Mouse (Mus musculus) v-Abl transformed pro-B cells (cell line): ENCODE measurements around the gene Tspan5.

Source experiments
- in situ Hi-C, 2 experiments: fragments of 400-800 bp; cut with MboI; formaldehyde crosslinking; loops; one replicate each; pipeline ENCODE4 v1.15.1; 2025; ENCODE audit not compliant: unreplicated experiment in 2 of 2

Gene Tspan5

GRCm38 (mm10) chr3:138906112-138906880 lies 164.3 kb downstream of the Tspan5 start:
- in situ Hi-C loops = loop anchor here (5.0 to 25.0 kb wide), 5 partner anchors 264 to 669 kb away; no protein-coding TSS in a partner anchor

GRCm38 (mm10) chr3:138909313-138909712 lies 167.3 kb downstream of the Tspan5 start:
- in situ Hi-C loops = loop anchor here (5.0 to 25.0 kb wide), 5 partner anchors 267 to 672 kb away; no protein-coding TSS in a partner anchor

- in situ Hi-C loops = loop anchor here (25.0 kb wide), 3 partner anchors 325 to 675 kb away; no protein-coding TSS in a partner anchor
Measured at GRCm38 (mm10) chr3:138912504-138912903, 170.5 kb downstream of the Tspan5 start.

DNA sequence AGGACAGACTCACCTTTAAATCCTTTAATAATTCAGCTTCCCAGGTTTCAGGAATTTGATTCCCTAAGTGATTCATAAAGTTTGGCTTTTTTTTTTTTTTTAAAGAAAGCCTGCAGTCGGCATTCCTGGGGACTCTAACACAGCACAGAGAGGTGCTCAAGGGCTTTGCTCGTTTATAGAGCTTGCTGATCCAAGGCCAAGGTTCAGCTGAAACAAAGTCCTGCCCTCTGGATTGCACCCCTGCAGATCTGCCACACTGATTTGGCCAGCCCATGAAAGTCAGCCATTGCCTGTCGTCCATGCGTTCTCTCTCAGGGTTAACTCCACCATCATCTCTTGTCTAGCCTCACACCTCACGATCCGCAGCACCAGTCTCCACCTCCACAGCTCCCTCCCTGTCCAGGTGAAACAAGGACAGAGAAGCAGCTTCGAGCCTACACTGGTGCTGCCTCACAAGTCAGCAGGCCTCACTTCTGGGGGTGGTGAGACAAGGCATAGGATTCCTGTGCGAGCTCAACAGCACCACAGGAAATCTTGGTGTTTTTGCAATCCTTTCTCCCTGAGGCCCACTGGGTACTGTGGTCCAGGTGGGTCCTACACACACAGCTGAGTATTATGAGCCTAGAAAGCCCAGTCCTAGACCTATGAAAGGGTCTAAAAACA lies 172.8 kb downstream of the Tspan5 start:
- in situ Hi-C loops = loop anchor here (25.0 kb wide), 3 partner anchors 323 to 677 kb away; no protein-coding TSS in a partner anchor

- in situ Hi-C loops = loop anchor here (25.0 kb wide), 3 partner anchors 321 to 679 kb away; no protein-coding TSS in a partner anchor
Measured at GRCm38 (mm10) chr3:138916591-138916990, 174.6 kb downstream of the Tspan5 start.

- in situ Hi-C loops = loop anchor here (25.0 kb wide), 3 partner anchors 320 to 680 kb away; no protein-coding TSS in a partner anchor
Measured at GRCm38 (mm10) chr3:138917016-138917415, 175.0 kb downstream of the Tspan5 start.

DNA sequence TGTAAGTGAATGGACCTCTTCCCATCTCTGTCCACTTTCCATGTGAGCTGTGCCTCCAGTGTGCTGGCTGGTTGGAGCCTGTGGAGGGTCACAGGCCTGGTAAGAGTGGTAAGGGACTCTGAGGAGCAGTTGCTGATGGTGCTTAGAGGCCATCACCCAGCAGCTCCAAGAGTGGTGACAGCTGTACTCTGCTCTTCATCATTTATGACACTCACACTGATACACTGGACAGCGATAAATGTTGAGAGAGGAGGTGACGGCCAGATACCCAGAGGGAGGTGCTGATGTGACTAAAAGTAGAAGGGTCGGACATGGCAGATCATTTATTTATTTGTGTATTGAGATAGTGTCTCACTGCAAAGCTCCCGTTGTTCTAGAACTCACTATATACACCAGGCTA lies 176.2 kb downstream of the Tspan5 start:
- in situ Hi-C loops = loop anchor here (25.0 kb wide), 3 partner anchors 319 to 681 kb away; no protein-coding TSS in a partner anchor

DNA sequence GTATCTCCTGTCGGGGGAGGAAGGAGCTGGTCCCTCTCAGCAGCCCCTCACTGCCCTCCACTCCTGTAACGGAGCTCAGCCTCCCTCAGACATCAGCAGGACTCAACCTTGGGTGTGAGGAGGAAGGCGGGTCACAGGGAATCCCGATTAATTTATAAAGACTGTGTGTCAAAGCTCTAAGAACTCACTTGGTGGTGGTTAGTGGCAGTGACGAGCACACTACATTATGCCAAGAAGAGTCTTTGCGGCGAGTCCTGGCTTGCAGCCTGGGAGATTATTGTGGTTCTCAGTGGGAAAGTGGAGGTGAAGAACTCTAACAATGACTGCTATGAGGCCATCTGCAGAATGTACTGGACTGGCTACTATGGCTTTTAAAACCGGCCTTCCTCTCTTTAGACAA lies 184.2 kb downstream of the Tspan5 start:
- in situ Hi-C loops = no loop called here

- in situ Hi-C loops = no loop called here
Measured at GRCm38 (mm10) chr3:138927437-138927836, 185.4 kb downstream of the Tspan5 start.

DNA sequence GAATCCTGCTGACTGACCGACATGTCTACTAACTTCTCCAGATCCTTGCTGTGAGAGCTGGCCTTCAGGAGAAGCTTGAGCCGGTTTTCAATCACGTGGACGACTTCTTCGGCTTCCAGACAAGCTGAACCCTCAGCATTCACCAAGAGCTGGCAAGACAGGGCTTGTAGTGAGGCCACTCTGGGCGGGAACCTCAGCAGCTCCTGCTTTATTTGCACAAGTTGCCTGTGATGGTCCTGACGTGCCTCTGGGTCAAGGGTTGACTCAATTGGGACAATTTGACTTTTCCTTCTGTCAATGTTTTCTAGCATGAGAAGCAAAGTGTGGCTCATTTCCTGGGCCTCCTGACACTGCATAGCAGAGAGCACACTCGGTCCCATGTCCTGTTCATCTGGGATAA lies 194.8 kb downstream of the Tspan5 start:
- in situ Hi-C loops = no loop called here

GRCm38 (mm10) chr3:138937241-138937640 lies 195.2 kb downstream of the Tspan5 start:
- in situ Hi-C loops = no loop called here

GRCm38 (mm10) chr3:138941604-138942003 lies 199.6 kb downstream of the Tspan5 start:
- in situ Hi-C loops = no loop called here

DNA sequence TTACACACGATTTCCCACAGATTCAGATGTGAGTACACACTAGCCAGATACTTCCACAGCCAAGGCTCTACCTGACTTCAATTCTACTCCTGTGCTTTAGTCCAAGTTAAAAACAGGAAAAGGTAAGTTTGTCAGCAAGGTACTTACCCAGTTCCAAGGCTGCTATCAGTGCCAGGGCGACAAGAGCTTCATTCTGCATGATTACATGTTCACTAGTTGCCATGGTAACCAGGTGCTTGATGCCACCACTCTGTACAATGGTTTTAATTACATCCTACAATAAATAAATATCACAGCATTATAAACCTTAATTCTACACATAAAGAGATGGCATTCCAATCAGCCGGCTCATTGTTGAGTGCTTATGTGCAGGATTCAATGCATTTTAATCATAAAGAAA lies 203.5 kb downstream of the Tspan5 start:
- in situ Hi-C loops = no loop called here

- in situ Hi-C loops = no loop called here
Measured at GRCm38 (mm10) chr3:138949081-138949480, 207.1 kb downstream of the Tspan5 start.

DNA sequence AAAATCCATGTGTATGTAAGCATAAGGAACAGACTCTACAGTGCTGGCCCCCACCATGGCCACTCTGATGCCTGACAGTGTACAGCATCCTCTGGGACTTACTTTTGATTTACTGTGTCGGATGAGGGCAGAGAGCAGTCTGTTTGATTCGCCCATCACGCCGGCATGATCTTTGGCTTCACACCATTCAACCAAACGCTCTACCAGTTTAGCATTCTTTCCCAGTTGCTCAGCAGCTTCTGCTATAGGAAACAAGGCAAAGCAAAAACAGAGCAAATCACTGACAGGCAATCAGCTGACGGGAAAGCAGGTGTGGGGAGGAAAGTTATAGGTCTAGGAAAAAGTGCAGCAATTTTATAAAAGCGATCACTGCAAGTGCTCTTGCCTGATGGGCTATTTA lies 213.2 kb downstream of the Tspan5 start:
- in situ Hi-C loops = no loop called here
